Mouse (Mus musculus): ENCODE measurements around the gene Mospd1. TPM values are rescaled to one million over a fixed set of nuclear protein-coding genes. Genes with fewer than 3 reads are reported as not detected.

Mospd1 gene
- polyA plus RNA-seq, 1 experiment from 2014 or later: 65.2 TPM

Other genes starting within 250 kb of the Mospd1 start
- 0.75 and 1.3 TPM in 2 replicates for gene Plac1, start 130.4 kb downstream of the Mospd1 start, polyA plus RNA-seq (2015; fragmentation: Nextera tagmentation; extraction: Ambion mirVana)
- gene Fam122b, start 100.7 kb downstream of the Mospd1 start, polyA plus RNA-seq (2015; fragmentation: Nextera tagmentation; extraction: Ambion mirVana): 5.1 and 5.7 TPM in 2 replicates
- gene Fam122c, start 97.1 kb downstream of the Mospd1 start, polyA plus RNA-seq (2015; fragmentation: Nextera tagmentation; extraction: Ambion mirVana): not detected in 2 replicates
- not detected in 2 replicates for gene Etd, start 64.4 kb upstream of the Mospd1 start, polyA plus RNA-seq (2015; fragmentation: Nextera tagmentation; extraction: Ambion mirVana)
- 175 and 204 TPM in 2 replicates for gene Rtl8c, start 237.5 kb upstream of the Mospd1 start, polyA plus RNA-seq (2015; fragmentation: Nextera tagmentation; extraction: Ambion mirVana)
- gene Gm14597, start 238.5 kb upstream of the Mospd1 start, polyA plus RNA-seq (2015; fragmentation: Nextera tagmentation; extraction: Ambion mirVana): not detected in 2 replicates

Data from neural tube, embryonic 13.5 days (tissue).